In genomic region chr14:120061096-120061495, GRCm38 (mm10) we compare ENCODE assay signal across 10 mouse cellular contexts. TPM values are rescaled to one million over a fixed set of nuclear protein-coding genes. Genes with fewer than 3 reads are reported as not detected.
A peak's percentile ranks its signal among the peaks of the same experiment; 100 is the strongest.
DNase-seq lines count a peak whose midpoint lies in the region; ATAC-seq and TF ChIP-seq lines count a peak whose summit lies in the region.
"Had no signal": no experiment of that assay in that cellular context is flagged by ENCODE, and none has a peak within 500 bp of the region (broad histone marks: within the 10 kb centered on the region; RNA-seq: fewer than 3 reads in every experiment).

No protein-coding gene starts in this region.

- DNase-seq in kidney, adult 9 months, result peak; percentile 39
- peak; percentile 9 for DNase-seq in WW6 (ENCODE audit: low read depth, low spot score)
- DNase-seq in cerebellum, postnatal 14 days, result peak; percentile 86 to 88
- DNase-seq in gastrocnemius, postnatal 36 days, result peak; percentile 8 to 23
- peak; percentile 30 for DNase-seq in liver, postnatal 0 days
- DNase-seq in right cerebral cortex, postnatal 36 days (ENCODE audit: low spot score in 2 of 2), result peak; percentile 30 to 45
- no peak for DNase-seq in B cell, adult 2 months

- TF ChIP-seq EP300 in liver, postnatal 0 days (IDR thresholded peaks at IDR 0.05; ENCODE audit: low read depth), result no peak

- ATAC-seq in kidney, embryonic 16.5 days (ENCODE audit: low FRiP score, low TSS enrichment), result no peak
- no peak for ATAC-seq in liver, postnatal 0 days

- H3K27ac ChIP-seq in kidney, embryonic 16.5 days (ENCODE audit: low read length), result no peak overlapping the region
- no peak overlapping the region for H3K27ac ChIP-seq in liver, postnatal 0 days (ENCODE audit: low read depth)
- H3K27ac ChIP-seq: embryonic facial prominence, embryonic 13.5 days; liver, embryonic 15.5 days had no signal

- WGBS in kidney, embryonic 16.5 days, result 57% methylated on average over 9 of the region's 9 CpGs
- 62% methylated on average over 9 of the region's 9 CpGs for WGBS in liver, postnatal 0 days (ENCODE audit: insufficient replicate concordance)

- no peaks in the 10 kb centered on the region for H3K9me3 ChIP-seq in kidney, embryonic 16.5 days (ENCODE audit: low read length)
- H3K9me3 ChIP-seq in liver, postnatal 0 days (ENCODE audit: low read length), result no peaks in the 10 kb centered on the region
- H3K9me3 ChIP-seq: embryonic facial prominence, embryonic 13.5 days; liver, embryonic 15.5 days had no signal

- no peaks in the 10 kb centered on the region for H3K4me1 ChIP-seq in kidney, embryonic 16.5 days (ENCODE audit: insufficient read depth, low read length)
- no peaks in the 10 kb centered on the region for H3K4me1 ChIP-seq in liver, postnatal 0 days (ENCODE audit: insufficient read depth)
- H3K4me1 ChIP-seq: embryonic facial prominence, embryonic 13.5 days; liver, embryonic 15.5 days had no signal

- no peaks in the 10 kb centered on the region for H3K27me3 ChIP-seq in kidney, embryonic 16.5 days (ENCODE audit: insufficient read depth, low read length)
- no peaks in the 10 kb centered on the region for H3K27me3 ChIP-seq in liver, postnatal 0 days (ENCODE audit: insufficient read depth, low read length)
- H3K27me3 ChIP-seq: embryonic facial prominence, embryonic 13.5 days; liver, embryonic 15.5 days had no signal

- H3K36me3 ChIP-seq in kidney, embryonic 16.5 days (ENCODE audit: insufficient read depth, low read length), result no peaks in the 10 kb centered on the region
- H3K36me3 ChIP-seq in liver, postnatal 0 days (replicated peaks; ENCODE audit: insufficient read depth, low read length), result no peaks in the 10 kb centered on the region
- H3K36me3 ChIP-seq: embryonic facial prominence, embryonic 13.5 days; liver, embryonic 15.5 days had no signal

- H3K4me2 ChIP-seq in kidney, embryonic 16.5 days (replicated peaks; ENCODE audit: low read depth, low read length), result no peak overlapping the region
- H3K4me2 ChIP-seq in liver, postnatal 0 days (ENCODE audit: low read depth, low read length), result no peak overlapping the region
- H3K4me2 ChIP-seq: embryonic facial prominence, embryonic 13.5 days; liver, embryonic 15.5 days had no signal

- TF ChIP-seq CTCF in liver, postnatal 0 days (IDR thresholded peaks at IDR 0.05; ENCODE audit: low read depth), result peak; percentile 64

- no peak overlapping the region for H3K4me3 ChIP-seq in kidney, embryonic 16.5 days (ENCODE audit: low read length)
- no peak overlapping the region for H3K4me3 ChIP-seq in liver, postnatal 0 days (ENCODE audit: low read depth, low read length)
- H3K4me3 ChIP-seq: embryonic facial prominence, embryonic 13.5 days; liver, embryonic 15.5 days had no signal

- intact Hi-C loops in gastrocnemius, postnatal 36 days (cut with DNase I), result no loop called here

- no peak overlapping the region for H3K9ac ChIP-seq in kidney, embryonic 16.5 days (replicated peaks; ENCODE audit: low read length)
- no peak overlapping the region for H3K9ac ChIP-seq in liver, postnatal 0 days (replicated peaks)
- H3K9ac ChIP-seq: embryonic facial prominence, embryonic 13.5 days; liver, embryonic 15.5 days had no signal

RNA-seq across cellular contexts. Expression of gene Oxgr1, which starts 18.9 kb away (rescaled TPM):
- 1.6 and 2.3 TPM in 2 replicates for polyA plus RNA-seq in kidney, embryonic 16.5 days (2015; fragmentation: Nextera tagmentation; extraction: Ambion mirVana)
- not detected for total RNA-seq in gastrocnemius, postnatal 36 days (2021)
- polyA plus RNA-seq in liver, postnatal 0 days (2015; fragmentation: Nextera tagmentation; extraction: Ambion mirVana), result not detected in 2 replicates
- polyA plus RNA-seq: embryonic facial prominence, embryonic 13.5 days; liver, embryonic 15.5 days had no signal

Comparison
In these comparisons a context has a peak if more than half of its experiments do, and no peak if none do; other contexts are left out.
1. DNase-seq: peak in kidney, adult 9 months (single experiment), WW6 (single experiment), cerebellum, postnatal 14 days (2 of 2), gastrocnemius, postnatal 36 days (2 of 2), liver, postnatal 0 days (single experiment) and right cerebral cortex, postnatal 36 days (2 of 2); none in B cell, adult 2 months (0 of 2).